Mouse (Mus musculus) kidney, embryonic 14.5 days (tissue): ENCODE data around the gene Camsap3. TPM values are rescaled to one million over a fixed set of nuclear protein-coding genes. Genes with fewer than 3 reads are reported as not detected.

Experiments used
- ATAC-seq: fragments of 200-750 bp; cut with Nextera tagmentation; 2 replicates; pipeline ENCODE4 v1.8.0; 2017; ENCODE audit warnings: moderate number of reproducible peaks, mild to moderate bottlenecking, moderate TSS enrichment, moderate library complexity; ENCODE audit not compliant: low FRiP score, low TSS enrichment
- H3K27ac ChIP-seq: fragments of 300-500 bp; sonication (generic); 2 replicates; pipeline ENCODE4 v1.5.1; 2014; ENCODE audit warnings: low read depth, mild to moderate bottlenecking, low read length, moderate library complexity, mixed read lengths
- H3K27me3 ChIP-seq: fragments of 300-500 bp; sonication (generic); 2 replicates; pipeline ENCODE4 v1.6.1; 2014; ENCODE audit warnings: mild to moderate bottlenecking, low read length; ENCODE audit not compliant: control insufficient read depth, insufficient read depth
- H3K36me3 ChIP-seq: fragments of 300-500 bp; sonication (generic); 2 replicates; pipeline ENCODE4 v1.6.1; 2014; ENCODE audit warnings: low read length, mixed read lengths; ENCODE audit not compliant: control insufficient read depth, insufficient read depth
- H3K4me1 ChIP-seq: fragments of 300-500 bp; sonication (generic); 2 replicates; pipeline ENCODE4 v1.6.1; 2014; ENCODE audit warnings: low read length, mixed read lengths; ENCODE audit not compliant: control insufficient read depth, insufficient read depth
- H3K4me2 ChIP-seq: fragments of 300-500 bp; sonication (generic); replicated peaks from 2 replicates; pipeline ENCODE4 v1.6.1; 2014; ENCODE audit warnings: low read depth, mild to moderate bottlenecking, low read length
- H3K4me3 ChIP-seq: fragments of 300-500 bp; sonication (generic); 2 replicates; pipeline ENCODE4 v1.5.1; 2014; ENCODE audit warnings: mild to moderate bottlenecking, low read length
- H3K9ac ChIP-seq: fragments of 300-500 bp; sonication (generic); 2 replicates; pipeline ENCODE4 v1.6.1; 2014; ENCODE audit warnings: low read depth, mild to moderate bottlenecking, low read length, moderate library complexity
- H3K9me3 ChIP-seq: fragments of 300-500 bp; sonication (generic); 2 replicates; pipeline ENCODE4 v1.6.1; 2016; ENCODE audit warnings: low read length; ENCODE audit not compliant: control insufficient read depth
- WGBS: fragments of 180-500 bp; shearing (Covaris S2); extraction: QIAGEN DNeasy Blood & Tissue Kit; methylation state at CpG from one replicate; pipeline ENCODE4 v1.1.7; 2014; 5-methylcytosine and 5-hydroxymethylcytosine counted together
- polyA plus RNA-seq: library from polyadenylated mRNA; unstranded; fragments of >200 nt; fragmentation: Nextera tagmentation; extraction: Ambion mirVana; gene quantifications from 2 replicates; pipeline ENCODE4 v1.2.1, GENCODE M21; 2014

Camsap3 gene
- polyA plus RNA-seq, 1 experiment from 2014 or later = 18.1 TPM

DNA sequence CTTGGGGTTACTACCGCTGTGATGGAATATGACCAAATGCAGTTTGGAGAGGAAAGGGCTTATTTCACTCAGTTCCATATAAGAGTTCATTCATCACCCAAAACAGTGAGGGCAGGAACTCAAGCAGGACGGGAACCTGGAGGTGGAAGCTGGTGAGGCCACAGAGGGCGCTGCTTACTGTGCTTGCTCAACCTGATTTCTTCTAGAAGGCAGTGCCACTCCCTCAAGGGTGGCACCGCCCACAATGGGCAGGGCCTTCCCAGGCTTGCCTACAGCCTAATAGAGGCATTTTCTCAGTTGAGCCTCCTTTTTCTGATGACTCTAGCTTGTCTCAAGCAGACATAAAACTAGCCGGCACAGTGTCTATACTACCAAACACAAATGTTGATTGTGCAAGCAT, 58.7 kb downstream of the Camsap3 start:
- ATAC-seq = peak; percentile 24; the same call in 1 of the 2 replicates
- Histone ChIP-seq H3K9me3 (no peaks in the 10 kb centered on the region), H3K4me1 (0 out of 2 replicates have a peak, but pooled peaks cover 6% of the 10 kb centered on the region), H3K4me2 (no peak overlapping the region), H3K27me3 (no peaks in the 10 kb centered on the region), H3K4me3 (no peak overlapping the region), H3K27ac (no peak overlapping the region), H3K9ac (no peak overlapping the region), H3K36me3 (no peaks in the 10 kb centered on the region)
- 23% methylated on average over 5 of the region's 5 CpGs for WGBS

DNA sequence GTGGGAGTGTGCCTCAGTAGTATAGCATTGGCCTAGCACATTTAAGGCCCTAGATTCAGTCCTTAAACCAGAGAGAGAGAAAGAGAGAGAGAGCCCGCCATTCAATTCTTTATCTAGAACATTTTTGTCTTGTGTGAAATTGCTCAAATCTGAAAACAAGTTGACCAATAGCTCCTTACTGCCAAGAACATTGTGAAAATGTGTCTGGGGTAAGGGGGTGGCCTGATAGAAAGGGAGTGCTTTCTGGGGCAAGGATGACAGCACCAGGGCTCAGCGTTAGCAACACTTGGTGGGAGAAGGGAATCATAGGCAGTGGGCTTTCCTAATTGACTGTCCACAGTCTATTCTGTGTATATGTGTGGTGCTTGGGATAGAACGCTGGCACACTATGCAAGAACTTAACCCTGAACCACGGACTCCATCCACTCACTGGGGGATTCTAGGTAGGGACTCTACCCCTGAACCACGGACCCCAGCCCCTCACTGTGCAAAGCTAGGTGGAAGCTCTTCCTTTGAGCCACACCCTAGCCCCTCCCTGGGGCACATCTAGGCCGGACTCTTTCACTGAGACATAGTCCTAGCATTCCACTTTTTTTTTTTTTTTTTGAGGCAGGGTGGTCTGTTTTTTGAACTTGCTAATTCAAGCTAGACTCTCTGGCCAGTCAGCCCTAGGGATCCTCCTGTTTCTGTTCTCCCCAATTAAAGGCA, 59.9 kb downstream of the Camsap3 start:
- H3K4me3 ChIP-seq = no peak overlapping the region
- no peak overlapping the region for H3K4me2 ChIP-seq
- H3K27ac ChIP-seq = no peak overlapping the region
- no peaks in the 10 kb centered on the region for H3K36me3 ChIP-seq
- 78% methylated on average over 6 of the region's 6 CpGs for WGBS
- H3K9ac ChIP-seq = no peak overlapping the region
- no peaks in the 10 kb centered on the region for H3K9me3 ChIP-seq
- no peaks in the 10 kb centered on the region for H3K27me3 ChIP-seq
- 0 out of 2 replicates have a peak, but pooled peaks cover 6% of the 10 kb centered on the region for H3K4me1 ChIP-seq
- no peak; the same call in 1 of the 2 replicates for ATAC-seq

DNA sequence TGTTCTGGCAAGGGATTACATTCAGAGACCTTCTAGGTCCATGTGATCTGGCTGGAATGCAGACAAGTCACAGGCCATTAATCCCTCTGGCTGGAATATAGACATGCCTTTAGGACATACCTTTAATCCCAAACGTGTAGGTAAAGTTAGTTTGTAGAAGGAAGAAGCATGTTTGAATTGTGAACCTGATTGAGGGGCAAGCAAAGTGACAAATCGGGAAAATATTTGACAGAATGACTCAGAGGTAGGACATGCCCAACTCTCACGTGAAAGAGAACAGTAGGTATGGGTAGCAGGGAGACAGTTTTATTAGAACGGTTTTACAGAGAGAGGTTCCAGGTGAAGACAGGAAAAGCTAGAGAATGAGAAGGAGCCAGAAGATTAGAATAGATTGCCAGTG, 60.5 kb downstream of the Camsap3 start:
- Histone ChIP-seq H3K27ac (no peak overlapping the region), H3K4me3 (no peak overlapping the region), H3K4me2 (no peak overlapping the region), H3K36me3 (no peaks in the 10 kb centered on the region), H3K9me3 (no peaks in the 10 kb centered on the region), H3K9ac (no peak overlapping the region), H3K27me3 (no peaks in the 10 kb centered on the region), H3K4me1 (0 out of 2 replicates have a peak, but pooled peaks cover 6% of the 10 kb centered on the region)
- 65% methylated on average over 4 of the region's 4 CpGs for WGBS
- ATAC-seq = no peak

GRCm38 (mm10) chr8:3648268-3648667, 61.2 kb downstream of the Camsap3 start:
- no peaks in the 10 kb centered on the region for H3K27me3 ChIP-seq
- H3K9ac ChIP-seq = no peak overlapping the region
- 52% methylated on average over 2 of the region's 2 CpGs for WGBS
- no peak overlapping the region for H3K27ac ChIP-seq
- no peak overlapping the region for H3K4me2 ChIP-seq
- ATAC-seq = no peak
- no peaks in the 10 kb centered on the region for H3K36me3 ChIP-seq
- 0 out of 2 replicates have a peak, but pooled peaks cover 6% of the 10 kb centered on the region for H3K4me1 ChIP-seq
- H3K9me3 ChIP-seq = no peaks in the 10 kb centered on the region
- no peak overlapping the region for H3K4me3 ChIP-seq

GRCm38 (mm10) chr8:3648990-3649389, 61.9 kb downstream of the Camsap3 start:
- Histone ChIP-seq H3K4me2 (no peak overlapping the region), H3K36me3 (no peaks in the 10 kb centered on the region), H3K27me3 (no peaks in the 10 kb centered on the region), H3K27ac (no peak overlapping the region), H3K9ac (no peak overlapping the region), H3K4me3 (no peak overlapping the region), H3K4me1 (0 out of 2 replicates have a peak, but pooled peaks cover 6% of the 10 kb centered on the region), H3K9me3 (no peaks in the 10 kb centered on the region)
- peak; percentile 72 for ATAC-seq
- WGBS = 45% methylated on average over 1 of the region's 1 CpGs

DNA sequence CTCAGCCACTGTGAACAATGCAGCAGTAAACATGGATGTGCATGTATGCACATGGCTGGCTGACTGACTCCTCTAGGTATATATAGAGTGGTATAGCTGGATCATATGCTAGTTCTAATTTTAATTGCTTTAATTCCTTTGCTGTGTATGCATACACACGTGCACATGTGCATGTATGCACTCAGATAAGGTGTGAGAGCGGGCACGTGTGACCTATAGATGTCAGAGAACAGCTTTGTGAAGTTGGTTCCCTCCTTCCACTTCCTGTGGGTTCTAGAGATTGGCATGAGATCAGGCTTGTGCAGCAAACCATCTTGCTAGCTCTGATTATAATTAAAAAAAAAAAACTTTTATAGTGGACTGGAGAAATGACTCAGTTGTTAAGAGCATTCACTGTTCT, 65.8 kb downstream of the Camsap3 start:
- no peak for ATAC-seq

GRCm38 (mm10) chr8:3654726-3655508, 67.8 kb downstream of the Camsap3 start:
- Histone ChIP-seq H3K9ac (no peak overlapping the region), H3K27ac (no peak overlapping the region), H3K9me3 (no peaks in the 10 kb centered on the region), H3K36me3 (no peaks in the 10 kb centered on the region), H3K4me2 (no peak overlapping the region), H3K27me3 (no peaks in the 10 kb centered on the region), H3K4me3 (no peak overlapping the region), H3K4me1 (peaks cover 6% of the 10 kb centered on the region; the same call in 1 of the 2 replicates)
- no peak for ATAC-seq
- WGBS = 72% methylated on average over 11 of the region's 11 CpGs

More for the DNA sequence above, 65.8 kb downstream of the Camsap3 start:
- Histone ChIP-seq H3K36me3 (no peaks in the 10 kb centered on the region), H3K27ac (no peak overlapping the region), H3K4me1 (peaks cover 6% of the 10 kb centered on the region; the same call in 1 of the 2 replicates), H3K9ac (no peak overlapping the region), H3K27me3 (no peaks in the 10 kb centered on the region), H3K9me3 (no peaks in the 10 kb centered on the region), H3K4me2 (no peak overlapping the region), H3K4me3 (no peak overlapping the region)
- 70% methylated on average over 3 of the region's 3 CpGs for WGBS

- H3K9me3 ChIP-seq = no peaks in the 10 kb centered on the region
- H3K4me2 ChIP-seq = no peak within 1 kb of the TSS
- H3K4me3 ChIP-seq = no peak within 1 kb of the TSS
- no peak within 1 kb of the TSS for H3K27ac ChIP-seq
- H3K27me3 ChIP-seq = no peaks in the 10 kb centered on the region
- H3K36me3 ChIP-seq = no peaks in the 10 kb centered on the region
- no peak for ATAC-seq
- 78% methylated on average over 3 of the region's 3 CpGs for WGBS
- H3K9ac ChIP-seq = no peak within 1 kb of the TSS
- peaks cover 6% of the 10 kb centered on the region; the same call in 1 of the 2 replicates for H3K4me1 ChIP-seq
Observed at GRCm38 (mm10) chr8:3655526-3655925, 68.4 kb downstream of the Camsap3 start, which contains the start of gene Retn. Retn (plus strand) TSS chr8:3655770.
